ENCODE assay signal across 8 mouse cellular contexts in the genomic region with DNA sequence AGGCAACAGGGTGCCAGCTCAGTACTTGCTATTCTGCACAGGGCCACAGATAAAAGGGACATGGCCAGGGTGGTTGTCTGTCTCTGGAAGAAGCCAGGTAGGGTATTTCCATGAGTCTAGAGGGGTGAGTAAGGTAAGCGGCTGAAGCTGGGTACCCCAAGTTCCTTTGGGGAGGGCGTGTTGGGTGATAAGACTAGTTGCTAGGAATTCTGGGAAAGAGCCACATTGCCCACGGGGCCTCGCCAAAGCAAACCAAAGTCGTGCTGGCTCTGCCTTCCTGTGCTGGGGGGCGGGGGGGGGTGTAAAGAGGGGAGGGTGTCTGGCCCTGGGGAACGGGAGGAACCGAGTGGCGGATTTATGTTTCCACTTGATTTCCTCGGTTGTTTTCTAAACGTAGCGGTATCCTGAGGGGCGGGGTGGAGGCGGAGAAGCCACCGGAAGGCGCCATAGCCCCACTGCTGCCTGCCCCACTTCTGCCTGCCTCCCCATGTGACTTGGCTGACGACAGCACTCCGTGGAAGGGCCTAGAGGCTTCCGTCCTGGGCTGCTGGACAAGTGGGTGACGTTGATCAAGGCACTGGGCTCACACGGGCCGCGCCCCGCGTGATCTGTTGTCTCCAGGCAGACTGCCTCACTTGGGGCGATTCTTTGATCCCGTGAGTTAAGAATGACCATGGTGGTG. TPM values are rescaled to one million over a fixed set of nuclear protein-coding genes. Genes with fewer than 3 reads are reported as not detected.
DNase-seq lines count a peak whose midpoint lies in the region; ATAC-seq and TF ChIP-seq lines count a peak whose summit lies in the region.

No protein-coding gene starts in this region.

- no peak overlapping the region for H3K4me3 ChIP-seq in hindbrain, embryonic 10.5 days
- no peak overlapping the region for H3K4me3 ChIP-seq in hindbrain, embryonic 13.5 days
- H3K4me3 ChIP-seq in midbrain, postnatal 0 days (ENCODE audit: low read depth, low read length), result no peak overlapping the region

- H3K27ac ChIP-seq in hindbrain, embryonic 10.5 days, result peak overlapping the region; percentile 46
- no peak overlapping the region for H3K27ac ChIP-seq in hindbrain, embryonic 13.5 days
- no peak overlapping the region for H3K27ac ChIP-seq in midbrain, postnatal 0 days (ENCODE audit: low read depth, low read length)

- no peaks in the 10 kb centered on the region for H3K9me3 ChIP-seq in hindbrain, embryonic 10.5 days
- H3K9me3 ChIP-seq in hindbrain, embryonic 13.5 days, result no peaks in the 10 kb centered on the region
- H3K9me3 ChIP-seq in midbrain, postnatal 0 days (ENCODE audit: low read length), result no peaks in the 10 kb centered on the region

- peaks cover 47% of the 10 kb centered on the region for H3K4me1 ChIP-seq in hindbrain, embryonic 10.5 days (replicated peaks)
- H3K4me1 ChIP-seq in hindbrain, embryonic 13.5 days (replicated peaks), result 0 out of 2 replicates have a peak, but pooled peaks cover 7% of the 10 kb centered on the region
- H3K4me1 ChIP-seq in midbrain, postnatal 0 days (ENCODE audit: insufficient read depth, low read length), result no peaks in the 10 kb centered on the region

- no peaks in the 10 kb centered on the region for H3K36me3 ChIP-seq in hindbrain, embryonic 10.5 days
- H3K36me3 ChIP-seq in hindbrain, embryonic 13.5 days, result no peaks in the 10 kb centered on the region
- no peaks in the 10 kb centered on the region for H3K36me3 ChIP-seq in midbrain, postnatal 0 days (ENCODE audit: insufficient read depth, low read length)

- H3K27me3 ChIP-seq in hindbrain, embryonic 10.5 days (ENCODE audit: insufficient read depth, poor library complexity, severe bottlenecking), result 0 out of 2 replicates have a peak, but pooled peaks cover 5% of the 10 kb centered on the region
- no peaks in the 10 kb centered on the region for H3K27me3 ChIP-seq in hindbrain, embryonic 13.5 days
- H3K27me3 ChIP-seq in midbrain, postnatal 0 days (ENCODE audit: insufficient read depth, low read length), result no peaks in the 10 kb centered on the region

- WGBS in hindbrain, embryonic 10.5 days, result 84% methylated on average over 27 of the region's 27 CpGs
- 79% methylated on average over 27 of the region's 27 CpGs for WGBS in hindbrain, embryonic 13.5 days
- WGBS in midbrain, postnatal 0 days, result 81% methylated on average over 27 of the region's 27 CpGs

- no peak overlapping the region for H3K4me2 ChIP-seq in hindbrain, embryonic 13.5 days
- H3K4me2 ChIP-seq in midbrain, postnatal 0 days (ENCODE audit: low read depth, low read length, poor library complexity, severe bottlenecking), result no peak overlapping the region

- no peak overlapping the region for H3K9ac ChIP-seq in hindbrain, embryonic 13.5 days
- H3K9ac ChIP-seq in midbrain, postnatal 0 days (replicated peaks; ENCODE audit: low read length, poor library complexity, severe bottlenecking), result no peak overlapping the region

- intact Hi-C loops in heart, postnatal 25 days (cut with DNase I), result no loop called here

- no peak for ATAC-seq in hindbrain, embryonic 13.5 days (ENCODE audit: low FRiP score)
- no peak for ATAC-seq in midbrain, postnatal 0 days (ENCODE audit: low FRiP score)

- TF ChIP-seq CTCF in midbrain, postnatal 0 days (IDR thresholded peaks at IDR 0.05), result no peak

- no peak for DNase-seq in hindbrain, embryonic 10.5 days (ENCODE audit: low spot score)
- peak; percentile 40 for DNase-seq in adrenal gland, adult 2 months
- DNase-seq in heart, postnatal 25 days (ENCODE audit: low spot score), result peak; percentile 52
- DNase-seq in lung, postnatal 25 days (ENCODE audit: low spot score), result peak; percentile 66
- DNase-seq in thymus, postnatal 36 days, result peak; percentile 64 to 80
- DNase-seq in right cerebral cortex, postnatal 14 days, result no peak
- no peak for DNase-seq in midbrain, postnatal 0 days (ENCODE audit: low spot score)

RNA-seq across cellular contexts. Expression of a gene that starts 20.1 kb away (rescaled TPM):
- polyA plus RNA-seq in hindbrain, embryonic 10.5 days (2016; fragmentation: Nextera tagmentation; extraction: Ambion mirVana), result 45.0 and 47.8 TPM in 2 replicates
- 83.8 and 90.6 TPM in 2 replicates for polyA plus RNA-seq in hindbrain, embryonic 13.5 days (2015; fragmentation: Nextera tagmentation; extraction: Ambion mirVana)
- total RNA-seq in adrenal gland, adult 2 months (2021), result 10 to 100 TPM; 14.6 to 18.5 TPM
- polyA plus RNA-seq in adrenal gland, adult 2 months (2012; rRNA removed), result 17.4 and 19.7 TPM in 2 replicates
- total RNA-seq in heart, postnatal 25 days (2021), result 10 to 100 TPM; 21.5 to 22.3 TPM
- 65.8 and 81.1 TPM in 2 replicates for total RNA-seq in midbrain, postnatal 0 days (2014; rRNA removed)
- 78.1 and 84.2 TPM in 2 replicates for polyA plus RNA-seq in midbrain, postnatal 0 days (2015; fragmentation: Nextera tagmentation; extraction: Ambion mirVana)

RNA-seq across cellular contexts. Expression of a gene that starts 20.3 kb away (rescaled TPM):
- polyA plus RNA-seq in hindbrain, embryonic 10.5 days (2016; fragmentation: Nextera tagmentation; extraction: Ambion mirVana), result 0.14 and 0.21 TPM in 2 replicates
- 1.6 and 2.0 TPM in 2 replicates for polyA plus RNA-seq in hindbrain, embryonic 13.5 days (2015; fragmentation: Nextera tagmentation; extraction: Ambion mirVana)
- total RNA-seq in adrenal gland, adult 2 months (2021), result not detected
- not detected in 2 replicates for polyA plus RNA-seq in adrenal gland, adult 2 months (2012; rRNA removed)
- total RNA-seq in heart, postnatal 25 days (2021), result under 1 TPM; 0.55 to 0.73 TPM
- total RNA-seq in midbrain, postnatal 0 days (2014; rRNA removed), result 1.8 and 3.7 TPM in 2 replicates
- 1.1 and 2.0 TPM in 2 replicates for polyA plus RNA-seq in midbrain, postnatal 0 days (2015; fragmentation: Nextera tagmentation; extraction: Ambion mirVana)

RNA-seq across cellular contexts. Expression of a gene that starts 43.9 kb away (rescaled TPM):
- polyA plus RNA-seq in hindbrain, embryonic 10.5 days (2016; fragmentation: Nextera tagmentation; extraction: Ambion mirVana), result 9.2 and 28.1 TPM in 2 replicates
- 6.6 and 8.1 TPM in 2 replicates for polyA plus RNA-seq in hindbrain, embryonic 13.5 days (2015; fragmentation: Nextera tagmentation; extraction: Ambion mirVana)
- total RNA-seq in adrenal gland, adult 2 months (2021), result 1 to 10 TPM in 1 of 2 experiments, under 1 TPM in 1; 0.89 to 2.5 TPM
- 3.9 and 5.5 TPM in 2 replicates for polyA plus RNA-seq in adrenal gland, adult 2 months (2012; rRNA removed)
- total RNA-seq in heart, postnatal 25 days (2021), result 1 to 10 TPM in 1 of 2 experiments, under 1 TPM in 1; 0.92 to 1.3 TPM
- 19.2 and 21.1 TPM in 2 replicates for total RNA-seq in midbrain, postnatal 0 days (2014; rRNA removed)
- polyA plus RNA-seq in midbrain, postnatal 0 days (2015; fragmentation: Nextera tagmentation; extraction: Ambion mirVana), result 6.8 and 8.9 TPM in 2 replicates

RNA-seq across cellular contexts. Expression of a gene that starts 45.7 kb away (rescaled TPM):
- polyA plus RNA-seq in hindbrain, embryonic 10.5 days (2016; fragmentation: Nextera tagmentation; extraction: Ambion mirVana), result 0.14 and 0.26 TPM in 2 replicates
- 0.54 and 0.86 TPM in 2 replicates for polyA plus RNA-seq in hindbrain, embryonic 13.5 days (2015; fragmentation: Nextera tagmentation; extraction: Ambion mirVana)
- not detected for total RNA-seq in adrenal gland, adult 2 months (2021)
- polyA plus RNA-seq in adrenal gland, adult 2 months (2012; rRNA removed), result 0.07 and 0.61 TPM in 2 replicates
- under 1 TPM; 0.23 to 0.39 TPM for total RNA-seq in heart, postnatal 25 days (2021)
- 0.93 TPM in 1 of 2 replicates, not detected in the other for total RNA-seq in midbrain, postnatal 0 days (2014; rRNA removed)
- 0.45 and 0.54 TPM in 2 replicates for polyA plus RNA-seq in midbrain, postnatal 0 days (2015; fragmentation: Nextera tagmentation; extraction: Ambion mirVana)

Comparison
In these comparisons a context has a peak if more than half of its experiments do, and no peak if none do; other contexts are left out.
1. DNase-seq: peak in adrenal gland, adult 2 months (single experiment), heart, postnatal 25 days (single experiment), lung, postnatal 25 days (single experiment) and thymus, postnatal 36 days (2 of 2); none in hindbrain, embryonic 10.5 days (single experiment), right cerebral cortex, postnatal 14 days (single experiment) and midbrain, postnatal 0 days (single experiment).